Mouse (Mus musculus) ES-E14 (cell line): ENCODE measurements around the gene Cs. TPM values are rescaled to one million over a fixed set of nuclear protein-coding genes. Genes with fewer than 3 reads are reported as not detected.

Experiments
- DNase-seq: peaks from one replicate; pipeline ENCODE4 v3.0.0-alpha.2; 2013; ENCODE audit warnings: low read depth, low spot score
- H3K27ac ChIP-seq: 2 replicates; pipeline ENCODE4 v1.5.1; 2012; ENCODE audit warnings: low read depth, mild to moderate bottlenecking, low read length, moderate library complexity, mixed read lengths; ENCODE audit not compliant: poor library complexity, insufficient read depth, severe bottlenecking
- H3K36me3 ChIP-seq: 2 replicates; pipeline ENCODE4 v1.6.1; 2012; ENCODE audit warnings: mild to moderate bottlenecking, low read length, moderate library complexity, mixed read lengths; ENCODE audit not compliant: control insufficient read depth, poor library complexity, insufficient read depth, severe bottlenecking
- H3K4me1 ChIP-seq, 2 experiments: fragments of 150-350 bp in 1 of 2; sonication (generic) in 1 of 2; 2 replicates each; pipeline ENCODE4 v1.6.1; 2012; ENCODE audit warnings: low read length in 2 of 2, mild to moderate bottlenecking in 1 of 2, mixed read lengths in 1 of 2; ENCODE audit not compliant: control insufficient read depth in 2 of 2, insufficient read depth in 2 of 2, poor library complexity in 1 of 2
- H3K4me3 ChIP-seq, 2 experiments: fragments of 150-350 bp in 1 of 2; sonication (generic) in 1 of 2; 2 replicates each; pipeline ENCODE4 v1.5.1; 2012; ENCODE audit warnings: low read length in 2 of 2, low read depth in 1 of 2, mild to moderate bottlenecking in 1 of 2, mixed read lengths in 1 of 2; ENCODE audit not compliant: insufficient read depth in 1 of 2, poor library complexity in 1 of 2, severe bottlenecking in 1 of 2
- H3K9ac ChIP-seq: 2 replicates; pipeline ENCODE4 v1.6.1; 2012; ENCODE audit warnings: low read depth, mild to moderate bottlenecking, low read length, mixed read lengths; ENCODE audit not compliant: poor library complexity, insufficient read depth, severe bottlenecking
- H3K9me3 ChIP-seq: fragments of 150-350 bp; sonication (generic); 2 replicates; pipeline ENCODE4 v1.6.1; 2012; ENCODE audit warnings: low read depth, mild to moderate bottlenecking, low read length; ENCODE audit not compliant: control insufficient read depth, insufficient read depth
- CHD2 ChIP-seq: IDR thresholded peaks from 2 replicates; pipeline ENCODE4 v1.6.1; 2014; ENCODE audit warnings: mild to moderate bottlenecking, low read depth, low read length, inconsistent platforms
- HCFC1 ChIP-seq: IDR thresholded peaks from 2 replicates; pipeline ENCODE4 v1.6.1; 2012; ENCODE audit warnings: low read length, inconsistent platforms, borderline replicate concordance; ENCODE audit not compliant: insufficient read depth
- MAFK ChIP-seq: IDR thresholded peaks from 2 replicates; pipeline ENCODE4 v1.6.1; 2014; ENCODE audit warnings: mild to moderate bottlenecking, low read depth, low read length, inconsistent platforms; ENCODE audit not compliant: insufficient read depth
- ZC3H11A ChIP-seq: IDR thresholded peaks from 2 replicates; pipeline ENCODE4 v1.6.1; 2012; ENCODE audit warnings: low read depth, mild to moderate bottlenecking, inconsistent platforms, low read length, borderline replicate concordance
- ZNF384 ChIP-seq: IDR thresholded peaks from 2 replicates; pipeline ENCODE4 v1.6.1; 2012; ENCODE audit warnings: low read depth, low read length, inconsistent platforms
- in situ Hi-C, 2 experiments: fragments of 600-800 bp; cut with MboI; formaldehyde crosslinking; loops; one replicate each; pipeline ENCODE4 v1.15.1; 2025; ENCODE audit warnings: low sequenced_read_pairs in 2 of 2, inconsistent platforms in 1 of 2; ENCODE audit not compliant: unreplicated experiment in 2 of 2
- total RNA-seq: library from RNA; depleted of rRNA; stranded (reverse); fragments of 300-350 nt; gene quantifications from 2 replicates; pipeline ENCODE4 v1.2.3, GENCODE M21; 2012

Gene Cs
- total RNA-seq, 1 experiment = 143 TPM

- no peaks in the 10 kb centered on the region for H3K9me3 ChIP-seq
- H3K4me3 ChIP-seq = peak overlapping the region; percentile 23 to 30; a peak in 2 of 4 replicates
- no peak for TF ChIP-seq MAFK
- no peak for TF ChIP-seq ZC3H11A
- no peak for TF ChIP-seq ZNF384
- no peak for TF ChIP-seq CHD2
- no peak for TF ChIP-seq HCFC1
- peaks cover 0 to 5% of the 10 kb centered on the region in 2 experiments; a peak in 1 of 4 replicates for H3K4me1 ChIP-seq
- no peak for DNase-seq
- no peak overlapping the region for H3K27ac ChIP-seq
- H3K36me3 ChIP-seq = no peaks in the 10 kb centered on the region
- in situ Hi-C loops = no loop called here
- H3K9ac ChIP-seq = peak overlapping the region; percentile 27
Observed at GRCm38 (mm10) chr10:128297622-128298021, 39.9 kb upstream of the Cs start.

GRCm38 (mm10) chr10:128298243-128298642, 39.3 kb upstream of the Cs start:
- no peak for DNase-seq
- Histone ChIP-seq H3K27ac (no peak overlapping the region), H3K9me3 (no peaks in the 10 kb centered on the region), H3K4me1 (peaks cover 0 to 5% of the 10 kb centered on the region in 2 experiments; a peak in 1 of 4 replicates), H3K36me3 (no peaks in the 10 kb centered on the region), H3K9ac (peak overlapping the region; percentile 27; the same call in 1 of the 2 replicates), H3K4me3 (no peak overlapping the region)
- in situ Hi-C loops = no loop called here
- no peak for TF ChIP-seq MAFK
- peak; percentile 6; the same call in 1 of the 2 replicates for TF ChIP-seq ZNF384

- in situ Hi-C loops = no loop called here
- Histone ChIP-seq H3K4me1 (peaks cover 0 to 5% of the 10 kb centered on the region in 2 experiments; a peak in 1 of 4 replicates), H3K9ac (peak within 1 kb of the TSS; percentile 27), H3K36me3 (no peaks in the 10 kb centered on the region), H3K4me3 (peak within 1 kb of the TSS; percentile 23 to 30; a peak in 2 of 4 replicates), H3K27ac (no peak within 1 kb of the TSS), H3K9me3 (no peaks in the 10 kb centered on the region)
- no peak for DNase-seq
- TF ChIP-seq CHD2 (no peak), HCFC1 (no peak), ZC3H11A (no peak), MAFK (no peak), ZNF384 (no peak)
Observed at GRCm38 (mm10) chr10:128298702-128299171, 38.8 kb upstream of the Cs start, which contains the start of gene Il23a. Il23a (minus strand) TSS chr10:128298752.

- H3K9me3 ChIP-seq = no peaks in the 10 kb centered on the region
- no peak for DNase-seq
- TF ChIP-seq HCFC1 (no peak), ZC3H11A (no peak), MAFK (no peak), ZNF384 (no peak), CHD2 (no peak)
- H3K9ac ChIP-seq = peak overlapping the region; percentile 98
- H3K4me1 ChIP-seq = peaks cover 0 to 6% of the 10 kb centered on the region in 2 experiments; a peak in 1 of 4 replicates
- H3K4me3 ChIP-seq = peak overlapping the region; percentile 87 to 89
- H3K27ac ChIP-seq = peak overlapping the region; percentile 91
- in situ Hi-C loops = no loop called here
- H3K36me3 ChIP-seq = no peaks in the 10 kb centered on the region
Observed at GRCm38 (mm10) chr10:128302357-128302756, 35.2 kb upstream of the Cs start.

GRCm38 (mm10) chr10:128302785-128303125, 34.8 kb upstream of the Cs start:
- in situ Hi-C loops = no loop called here

More at GRCm38 (mm10) chr10:128302785-128303125, 34.8 kb upstream of the Cs start:
- Histone ChIP-seq H3K9ac (peak overlapping the region; percentile 98), H3K36me3 (peaks cover under 1% of the 10 kb centered on the region; the same call in 1 of the 2 replicates), H3K4me1 (peaks cover 0 to 6% of the 10 kb centered on the region in 2 experiments; a peak in 1 of 4 replicates), H3K9me3 (no peaks in the 10 kb centered on the region), H3K27ac (peak overlapping the region; percentile 91), H3K4me3 (peak overlapping the region; percentile 87 to 89)
- TF ChIP-seq CHD2 = no peak
- TF ChIP-seq HCFC1 = no peak
- no peak for TF ChIP-seq ZNF384
- no peak for TF ChIP-seq ZC3H11A
- TF ChIP-seq MAFK = no peak
- DNase-seq = no peak
